Mouse (Mus musculus) small intestine, adult 10 weeks (tissue): ENCODE results near the gene Armc10. TPM values are rescaled to one million over a fixed set of nuclear protein-coding genes. Genes with fewer than 3 reads are reported as not detected.

Experiments used
- polyA plus RNA-seq: library from polyadenylated mRNA; stranded (reverse); fragments of 350-450 nt; fragmentation: Illumina TruSeq; extraction: RNeasy Lipid Tissue Mini Kit (QIAGEN cat#74804); gene quantifications from one replicate; pipeline ENCODE4 v1.2.3, GENCODE M21; 2014; ENCODE audit warnings: low replicate concordance

Gene Armc10
- polyA plus RNA-seq, result 38.4 TPM

DNA sequence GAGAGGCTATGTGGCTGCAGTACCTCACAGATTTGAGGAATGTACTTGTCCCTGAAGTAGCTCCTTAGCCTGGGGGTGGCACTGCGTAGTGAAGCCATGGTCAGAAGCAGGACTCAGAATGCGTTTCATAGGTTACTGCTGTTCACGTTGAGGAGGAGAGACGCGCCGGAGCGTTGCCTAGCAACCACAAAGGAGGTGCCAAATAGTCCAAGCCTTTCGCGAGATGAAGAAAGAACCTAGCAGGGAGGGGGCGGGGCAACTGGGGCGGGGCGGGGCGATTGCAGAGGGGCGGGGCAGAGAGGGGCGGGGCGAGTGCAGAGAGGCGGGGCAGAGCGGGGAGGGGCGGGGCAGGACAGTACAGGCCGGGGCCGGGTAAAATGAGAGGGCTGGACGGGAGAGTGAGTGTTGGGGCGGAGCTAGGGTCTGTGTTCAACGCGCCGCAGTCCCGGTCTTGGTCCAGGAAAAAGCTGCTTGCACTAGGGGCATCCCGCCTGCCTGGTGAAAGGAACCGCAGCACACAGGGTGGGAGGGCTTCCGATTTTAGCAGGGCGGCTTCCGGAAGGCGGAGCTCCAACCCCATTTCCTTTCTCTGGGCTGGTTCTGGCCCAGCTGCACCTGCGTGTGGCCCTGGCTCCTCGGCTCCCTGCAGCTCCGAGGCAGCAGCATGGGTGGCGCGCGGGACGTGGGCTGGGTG lies at the start of gene Armc10, which contains the start of gene Fbxl13:
Gene Armc10 (plus strand): TSS at position 375 of the 694 bp plus-strand sequence.
Gene Fbxl13 (minus strand): TSS at position 196 of the 694 bp plus-strand sequence.

DNA sequence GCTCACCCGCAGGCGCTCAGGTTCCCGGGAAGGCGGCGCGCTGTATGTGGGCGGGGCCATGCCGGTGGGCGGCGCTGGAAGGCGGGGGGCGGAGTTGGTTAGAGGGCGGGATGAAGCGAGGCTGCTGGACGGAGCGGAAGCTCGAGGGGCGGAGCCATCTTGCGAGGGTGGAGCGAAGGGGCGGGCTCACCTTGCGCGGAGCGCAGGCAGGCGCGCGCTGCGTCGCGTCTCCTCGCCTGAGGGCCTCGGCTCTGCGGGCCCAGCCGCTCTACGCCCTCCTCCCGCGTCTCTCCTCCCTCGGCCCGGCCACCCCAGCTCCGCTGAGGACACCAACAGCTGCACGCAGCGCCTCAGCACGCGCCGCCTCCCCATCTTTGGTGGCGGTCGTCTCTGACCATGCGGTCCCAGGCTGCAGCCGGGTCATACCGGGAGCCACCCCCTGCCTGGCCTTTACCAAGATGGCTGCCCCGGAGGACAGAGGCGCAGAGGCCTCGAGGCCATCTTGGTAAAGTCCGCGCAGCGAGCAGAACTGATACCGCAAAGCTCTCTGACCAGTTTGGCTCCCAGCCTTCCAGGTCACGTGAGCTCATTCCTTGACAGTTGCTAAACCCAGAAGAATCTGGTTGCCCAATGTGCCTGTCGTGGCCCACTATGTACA lies 55.9 kb downstream of the Armc10 start, which contains the start of gene Napepld:
Gene Napepld (minus strand): TSS at position 46 of the 658 bp plus-strand sequence.

Other genes with a start within 250 kb of the Armc10 start
- gene Ccdc146, start 221.1 kb upstream of the Armc10 start, polyA plus RNA-seq, result 1.4 TPM
- gene Fam185a, start 220.9 kb upstream of the Armc10 start, polyA plus RNA-seq, result 19.5 TPM
- 1.2 TPM for gene Lrrc17, start 102.3 kb upstream of the Armc10 start, polyA plus RNA-seq
- 0.37 TPM for gene Fbxl13, start 179 bp upstream of the Armc10 start, polyA plus RNA-seq
- gene Napepld, start 55.6 kb downstream of the Armc10 start, polyA plus RNA-seq, result 5.7 TPM
- gene Pmpcb, start 91.3 kb downstream of the Armc10 start, polyA plus RNA-seq, result 447 TPM
- 74.0 TPM for gene Dnajc2, start 139.4 kb downstream of the Armc10 start, polyA plus RNA-seq
- 40.9 TPM for gene Psmc2, start 139.5 kb downstream of the Armc10 start, polyA plus RNA-seq
- not detected for gene Slc26a5, start 219.8 kb downstream of the Armc10 start, polyA plus RNA-seq